ENCODE assay signal across 10 mouse cellular contexts in genomic region chr7:139087801-139088200, GRCm38 (mm10). TPM values are rescaled to one million over a fixed set of nuclear protein-coding genes. Genes with fewer than 3 reads are reported as not detected.
A peak's percentile ranks its signal among the peaks of the same experiment; 100 is the strongest.
DNase-seq lines count a peak whose midpoint lies in the region; ATAC-seq and TF ChIP-seq lines count a peak whose summit lies in the region.
"Had no signal": no experiment of that assay in that cellular context is flagged by ENCODE, and none has a peak within 500 bp of the region (broad histone marks: within the 10 kb centered on the region; RNA-seq: fewer than 3 reads in every experiment).

No protein-coding gene starts in this region.

- peaks cover 40% of the 10 kb centered on the region for H3K4me1 ChIP-seq in forebrain, embryonic 13.5 days
- H3K4me1 ChIP-seq in limb, embryonic 13.5 days = peaks cover 19% of the 10 kb centered on the region
- peaks cover 2% of the 10 kb centered on the region; the same call in 1 of the 2 replicates for H3K4me1 ChIP-seq in lung, adult 2 months (ENCODE audit: control insufficient read depth, insufficient read depth, low read length)

- peak overlapping the region; percentile 71; the same call in 1 of the 2 replicates for H3K4me3 ChIP-seq in forebrain, embryonic 13.5 days
- no peak overlapping the region for H3K4me3 ChIP-seq in limb, embryonic 13.5 days
- no peak overlapping the region for H3K4me3 ChIP-seq in lung, adult 2 months (replicated peaks; ENCODE audit: extremely low read depth, low read depth, low read length)
- H3K4me3 ChIP-seq: erythroblast, embryonic 14.5 days had no signal

- no peak overlapping the region for H3K27ac ChIP-seq in forebrain, embryonic 13.5 days
- H3K27ac ChIP-seq in limb, embryonic 13.5 days = no peak overlapping the region

- no peak for TF ChIP-seq POLR2A in lung, adult 2 months (IDR thresholded peaks at IDR 0.05; ENCODE audit: borderline replicate concordance, extremely low read depth, low read depth, low read length)

- peak overlapping the region; percentile 77 for H3K4me2 ChIP-seq in forebrain, embryonic 13.5 days
- H3K4me2 ChIP-seq in limb, embryonic 13.5 days (replicated peaks) = peak overlapping the region; percentile 79

- peaks cover 8% of the 10 kb centered on the region; the same call in 1 of the 2 replicates for H3K27me3 ChIP-seq in forebrain, embryonic 13.5 days
- H3K27me3 ChIP-seq in limb, embryonic 13.5 days = peaks cover 45% of the 10 kb centered on the region

- ATAC-seq in forebrain, embryonic 13.5 days = peak; percentile 48; the same call in 1 of the 2 replicates
- no peak for ATAC-seq in limb, embryonic 13.5 days (ENCODE audit: low FRiP score, low read depth)
- ATAC-seq in erythroblast, adult 5-6 weeks (replicated peaks; ENCODE audit: low FRiP score, poor library complexity, severe bottlenecking) = no peak

- TF ChIP-seq CTCF in lung, adult 2 months (IDR thresholded peaks at IDR 0.05; ENCODE audit: insufficient read depth, low read length) = no peak

- H3K9me3 ChIP-seq in forebrain, embryonic 13.5 days (replicated peaks) = no peaks in the 10 kb centered on the region
- H3K9me3 ChIP-seq in limb, embryonic 13.5 days = no peaks in the 10 kb centered on the region

- DNase-seq in cerebellum, adult 18-20 months = peak; percentile 69 to 78
- DNase-seq in cerebellum, adult 8-10 months = no peak
- peak; percentile 94 for DNase-seq in Muller cell, postnatal 12 days (ENCODE audit: inconsistent ontology term)
- no peak for DNase-seq in frontal cortex, postnatal 36 days (ENCODE audit: low spot score in 2 of 2)
- DNase-seq in lung, adult 2 months = no peak

- H3K36me3 ChIP-seq in forebrain, embryonic 13.5 days (ENCODE audit: poor library complexity, severe bottlenecking) = peaks cover 37% of the 10 kb centered on the region
- H3K36me3 ChIP-seq in limb, embryonic 13.5 days = peaks cover 30% of the 10 kb centered on the region

- WGBS in forebrain, embryonic 13.5 days = 36% methylated on average over 2 of the region's 2 CpGs
- 63% methylated on average over 2 of the region's 2 CpGs for WGBS in limb, embryonic 13.5 days
- 55% methylated on average over 2 of the region's 2 CpGs for WGBS in lung, adult 2 months

- peak overlapping the region; percentile 89; the same call in 1 of the 2 replicates for H3K9ac ChIP-seq in forebrain, embryonic 13.5 days
- no peak overlapping the region for H3K9ac ChIP-seq in limb, embryonic 13.5 days

RNA-seq across cellular contexts. Expression of gene Dpysl4, which starts 2.0 kb away (rescaled TPM):
- polyA plus RNA-seq in forebrain, embryonic 13.5 days (2015; fragmentation: Nextera tagmentation; extraction: Ambion mirVana) = 106 and 141 TPM in 2 replicates
- polyA plus RNA-seq in limb, embryonic 13.5 days (2015; fragmentation: Nextera tagmentation; extraction: Ambion mirVana) = 24.3 and 24.4 TPM in 2 replicates
- not detected in 2 replicates for total RNA-seq in erythroblast, adult 5-6 weeks (2015; ENCODE audit: low replicate concordance)
- not detected in 2 replicates for total RNA-seq in erythroblast, adult 5-6 weeks (2017; ENCODE audit: low replicate concordance)
- 0.38 and 0.40 TPM in 2 replicates for polyA plus RNA-seq in lung, adult 2 months (2012; rRNA removed)
- polyA plus RNA-seq: C2C12; erythroblast, embryonic 14.5 days had no signal

Comparison
In these comparisons a context has a peak if more than half of its experiments do, and no peak if none do; other contexts are left out.
1. DNase-seq: peak in cerebellum, adult 18-20 months (2 of 2) and Muller cell, postnatal 12 days (single experiment); none in cerebellum, adult 8-10 months (single experiment), frontal cortex, postnatal 36 days (0 of 2) and lung, adult 2 months (single experiment).
2. RNA of gene Dpysl4, which starts 2.0 kb away (polyA plus RNA-seq): 106 to 141 TPM in forebrain, embryonic 13.5 days and 24.3 to 24.4 TPM in limb, embryonic 13.5 days; 0.38 to 0.40 TPM in lung, adult 2 months; every median in the first group is over 10 times any median in the second.